Mouse (Mus musculus) liver, postnatal 0 days (tissue): ENCODE data around the gene Psmd3.

Experiments used
- CTCF ChIP-seq: sonication (generic); IDR thresholded peaks from 2 replicates; pipeline ENCODE4 v1.5.1; 2016; ENCODE audit warnings: antibody characterized with exemption, low read depth
- EP300 ChIP-seq: IDR thresholded peaks from 2 replicates; pipeline ENCODE4 v1.6.1; 2016; ENCODE audit warnings: antibody characterized with exemption, low read depth, mild to moderate bottlenecking

- TF ChIP-seq CTCF (no peak), EP300 (no peak)
Measured at GRCm38 (mm10) chr11:98664091-98664490, 18.3 kb upstream of the Psmd3 start, which contains the start of gene Gsdma.
